Mouse (Mus musculus) lung, postnatal 0 days (tissue): Measurements from ENCODE around the gene Cemip. TPM values are rescaled to one million over a fixed set of nuclear protein-coding genes. Genes with fewer than 3 reads are reported as not detected.
"Not testable (repeated sequence)": the region's sequence is repeated elsewhere in the genome, so short reads cannot be mapped to it uniquely, and the experiment has no call there.

Experiments used
- ATAC-seq: fragments of 200-750 bp; cut with Nextera tagmentation; 2 replicates; pipeline ENCODE4 v1.8.0; 2017; ENCODE audit warnings: moderate library complexity
- DNase-seq: peaks from one replicate; pipeline ENCODE4 v3.0.0-alpha.2; 2016; ENCODE audit warnings: low spot score
- H3K27ac ChIP-seq: fragments of 300-500 bp; sonication (generic); 2 replicates; pipeline ENCODE4 v1.5.1; 2014; ENCODE audit warnings: antibody characterized with exemption, mild to moderate bottlenecking, low read length, mixed read lengths
- H3K27me3 ChIP-seq: fragments of 300-500 bp; sonication (generic); replicated peaks from 2 replicates; pipeline ENCODE4 v1.6.1; 2014; ENCODE audit warnings: low read length, mixed read lengths; ENCODE audit not compliant: insufficient read depth
- H3K36me3 ChIP-seq: fragments of 300-500 bp; sonication (generic); 2 replicates; pipeline ENCODE4 v1.6.1; 2014; ENCODE audit warnings: low read length, mixed read lengths; ENCODE audit not compliant: insufficient read depth
- H3K4me1 ChIP-seq: fragments of 300-500 bp; sonication (generic); 2 replicates; pipeline ENCODE4 v1.6.1; 2014; ENCODE audit warnings: antibody characterized with exemption, low read depth, low read length, mixed read lengths; ENCODE audit not compliant: insufficient read depth
- H3K4me2 ChIP-seq: fragments of 300-500 bp; sonication (generic); replicated peaks from 2 replicates; pipeline ENCODE4 v1.6.1; 2014; ENCODE audit warnings: low read depth, mild to moderate bottlenecking, low read length, moderate library complexity, mixed read lengths
- H3K4me3 ChIP-seq: fragments of 300-500 bp; sonication (generic); 2 replicates; pipeline ENCODE4 v1.5.1; 2014; ENCODE audit warnings: low read depth, low read length
- H3K9ac ChIP-seq: fragments of 300-500 bp; sonication (generic); replicated peaks from 2 replicates; pipeline ENCODE4 v1.6.1; 2014; ENCODE audit warnings: low read depth, mild to moderate bottlenecking
- H3K9me3 ChIP-seq: fragments of 300-500 bp; sonication (generic); 2 replicates; pipeline ENCODE4 v1.6.1; 2016; ENCODE audit warnings: low read length, mixed read lengths
- CTCF ChIP-seq: IDR thresholded peaks from 2 replicates; pipeline ENCODE4 v1.5.1; 2016; ENCODE audit warnings: antibody characterized with exemption, mild to moderate bottlenecking
- EP300 ChIP-seq: IDR thresholded peaks from 2 replicates; pipeline ENCODE4 v1.6.1; 2016; ENCODE audit warnings: antibody characterized with exemption, mild to moderate bottlenecking, control low read depth
- WGBS: fragments of 180-500 bp; shearing (Covaris S2); extraction: QIAGEN DNeasy Blood & Tissue Kit; methylation state at CpG from one replicate; pipeline ENCODE4 v1.1.7; 2014; 5-methylcytosine and 5-hydroxymethylcytosine counted together
- polyA plus RNA-seq: library from polyadenylated mRNA; unstranded; fragments of >200 nt; fragmentation: Nextera tagmentation; extraction: Ambion mirVana; gene quantifications from 2 replicates; pipeline ENCODE4 v1.2.1, GENCODE M21; 2015

Cemip gene
- 0.57 and 0.83 TPM in 2 replicates for polyA plus RNA-seq

DNA sequence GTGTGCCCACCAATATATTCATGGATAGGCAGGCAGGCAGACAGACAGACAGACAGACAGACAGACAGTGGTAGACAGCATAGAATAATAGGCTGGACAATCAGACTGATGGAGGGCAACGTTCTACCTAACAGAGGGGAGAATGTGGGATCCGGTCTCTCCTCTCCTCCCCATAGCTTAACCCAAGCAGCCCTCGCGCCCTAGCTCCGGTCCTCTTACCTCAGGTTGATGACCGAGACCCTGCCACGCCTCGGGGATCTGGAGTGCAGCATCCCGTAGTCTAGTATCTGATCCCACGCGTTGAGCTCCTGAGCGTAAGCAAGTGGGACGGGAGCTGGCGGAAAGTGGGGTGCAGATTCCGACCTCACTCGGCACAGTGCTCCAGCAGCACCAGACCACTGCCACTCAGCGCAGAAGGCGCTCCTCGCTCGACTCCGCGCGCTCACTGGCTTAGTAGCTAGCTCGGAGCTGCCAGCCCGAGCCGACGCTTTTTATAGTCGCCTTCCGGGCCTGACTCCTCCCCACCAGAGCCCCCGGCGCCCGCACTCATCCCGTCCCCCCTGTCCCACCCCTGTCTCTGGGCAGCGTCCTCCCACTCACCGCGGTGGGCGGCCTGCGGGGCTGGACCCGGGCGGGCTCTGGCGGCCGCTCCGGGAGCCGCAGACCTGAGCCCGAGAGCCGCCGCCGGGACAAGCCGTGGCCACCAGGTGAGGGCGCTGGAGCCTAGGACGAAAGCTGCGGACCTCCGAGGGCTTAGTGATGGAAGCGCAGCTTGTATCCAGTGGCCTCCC is at the start of gene Cemip:
Gene Cemip, minus strand, starts transcription at position 464 of the 791 bp plus-strand sequence.
- no peak within 1 kb of the TSS for H3K9ac ChIP-seq
- WGBS = under 1% methylated on average over 53 of the region's 54 CpGs
- H3K27ac ChIP-seq = no peak within 1 kb of the TSS

DNA sequence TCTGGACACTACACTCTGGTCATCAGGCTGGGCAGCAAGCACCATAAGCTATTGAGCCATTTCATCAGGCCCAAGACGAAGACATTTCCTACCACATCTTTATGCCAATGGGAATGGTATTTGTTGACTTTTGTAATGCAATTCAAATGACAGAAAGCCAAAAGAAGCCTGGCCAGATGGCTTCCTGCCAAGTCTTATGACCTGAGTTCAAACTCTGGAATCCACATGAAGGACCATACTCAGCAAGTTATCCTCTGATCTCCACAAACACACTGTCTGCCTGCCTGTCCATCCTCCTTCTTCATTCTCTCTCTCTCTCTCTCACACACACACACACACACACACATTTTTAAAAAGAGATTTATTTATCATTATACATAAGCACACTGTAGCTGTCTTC is 46.4 kb upstream of the Cemip start:
- peaks cover 66% of the 10 kb centered on the region; the same call in 1 of the 2 replicates for H3K4me1 ChIP-seq

More for the DNA sequence above, at the start of gene Cemip:
- Histone ChIP-seq H3K36me3 (no peaks in the 10 kb centered on the region), H3K27me3 (peaks cover 13% of the 10 kb centered on the region), H3K4me1 (no peaks in the 10 kb centered on the region), H3K4me3 (peak within 1 kb of the TSS; percentile 35), H3K4me2 (peak within 1 kb of the TSS; percentile 85), H3K9me3 (no peaks in the 10 kb centered on the region)
- DNase-seq (peak; percentile 90), ATAC-seq (peak; percentile 81)
- TF ChIP-seq EP300 (no peak), CTCF (peak; percentile 94)

DNA sequence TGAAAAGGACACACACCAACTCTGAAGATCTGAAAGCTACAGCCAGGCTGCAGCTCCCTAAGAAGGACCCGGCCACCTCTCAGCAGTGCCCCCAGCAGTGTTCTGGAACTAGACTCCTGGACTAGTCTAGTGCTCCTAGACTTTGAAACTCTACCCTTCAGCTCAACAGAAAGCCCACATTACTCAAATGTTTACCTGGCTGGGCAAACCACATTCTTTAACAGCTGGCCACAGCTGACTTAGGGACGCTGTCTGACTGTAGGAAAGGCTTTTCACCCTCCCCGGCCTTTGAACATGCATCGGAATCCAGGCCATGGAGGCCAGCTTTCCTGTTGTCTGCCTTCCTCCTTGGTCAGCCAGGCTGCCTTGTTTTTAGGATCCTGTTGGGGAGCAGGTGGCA is 45.4 kb upstream of the Cemip start:
- WGBS = 41% methylated on average over 4 of the region's 4 CpGs
- TF ChIP-seq CTCF (no peak), EP300 (no peak; the same call in none of the 2 replicates)
- Histone ChIP-seq H3K9me3 (no peaks in the 10 kb centered on the region), H3K36me3 (no peaks in the 10 kb centered on the region), H3K4me1 (peaks cover 65% of the 10 kb centered on the region; the same call in 1 of the 2 replicates), H3K4me2 (no peak overlapping the region), H3K27me3 (no peaks in the 10 kb centered on the region), H3K27ac (peak overlapping the region; percentile 68), H3K9ac (no peak overlapping the region), H3K4me3 (no peak overlapping the region)
- no peak for DNase-seq
- no peak for ATAC-seq

More for the DNA sequence above, 46.4 kb upstream of the Cemip start:
- H3K27ac ChIP-seq = peak overlapping the region; percentile 68
- ATAC-seq (no peak), DNase-seq (peak; percentile 66)
- H3K9me3 ChIP-seq = no peaks in the 10 kb centered on the region
- no peak overlapping the region for H3K4me3 ChIP-seq
- H3K9ac ChIP-seq = no peak overlapping the region
- no peak overlapping the region for H3K4me2 ChIP-seq
- no peaks in the 10 kb centered on the region for H3K36me3 ChIP-seq
- 10% methylated on average over 1 of the region's 1 CpGs for WGBS
- TF ChIP-seq EP300 (no peak), CTCF (no peak)
- H3K27me3 ChIP-seq = no peaks in the 10 kb centered on the region

DNA sequence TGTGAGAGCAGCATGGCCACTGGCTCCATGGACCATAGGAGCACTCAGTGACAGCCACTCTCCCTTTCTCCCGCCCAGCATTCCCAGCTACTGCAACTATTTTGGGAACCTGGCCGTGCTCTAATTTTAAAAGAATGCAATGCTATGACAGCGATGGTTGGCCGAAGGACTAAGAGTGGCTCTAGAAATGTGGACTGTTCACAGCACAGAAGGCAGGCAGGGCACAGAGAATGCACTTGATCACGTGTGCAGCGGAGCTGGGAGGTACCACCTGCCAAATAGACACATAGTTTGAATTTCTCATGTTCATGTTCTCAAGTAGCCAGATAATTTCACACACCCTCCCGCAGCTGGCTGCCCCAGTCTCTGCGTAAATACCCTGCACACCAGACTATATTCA is 42.4 kb upstream of the Cemip start:
- Histone ChIP-seq H3K27me3 (no peaks in the 10 kb centered on the region), H3K4me2 (no peak overlapping the region), H3K9me3 (no peaks in the 10 kb centered on the region), H3K27ac (peak overlapping the region; percentile 82), H3K4me1 (peaks cover 50% of the 10 kb centered on the region; the same call in 1 of the 2 replicates), H3K4me3 (no peak overlapping the region), H3K9ac (no peak overlapping the region), H3K36me3 (no peaks in the 10 kb centered on the region)
- peak; percentile 96 for ATAC-seq
- WGBS = 24% methylated on average over 8 of the region's 8 CpGs
- peak; percentile 92 for DNase-seq
- TF ChIP-seq EP300 = peak; percentile 98
- TF ChIP-seq CTCF = no peak

DNA sequence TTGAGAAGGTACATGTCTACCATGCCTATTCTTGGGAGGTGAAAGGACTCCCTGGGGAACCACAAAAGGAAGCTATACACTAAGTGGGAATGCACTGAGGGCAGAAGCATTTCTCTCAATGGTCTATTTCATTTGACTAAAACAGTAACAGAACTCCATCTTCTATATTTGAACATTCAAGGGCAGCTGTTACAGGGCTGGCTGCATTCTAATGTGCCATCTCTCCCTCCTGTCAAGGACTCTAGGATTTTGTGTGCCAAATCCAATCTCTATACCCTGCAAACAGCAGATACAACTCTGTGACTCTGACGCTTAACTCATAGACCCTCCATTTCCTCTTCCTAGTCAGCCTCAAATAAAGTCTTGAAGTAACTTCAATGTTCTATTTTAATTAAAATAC is 39.4 kb upstream of the Cemip start:
- WGBS = 67% methylated on average over 1 of the region's 1 CpGs
- TF ChIP-seq CTCF (no peak), EP300 (no peak)
- Histone ChIP-seq H3K27me3 (no peaks in the 10 kb centered on the region), H3K4me3 (no peak overlapping the region), H3K9ac (no peak overlapping the region), H3K4me1 (peaks cover 32% of the 10 kb centered on the region; the same call in 1 of the 2 replicates), H3K36me3 (no peaks in the 10 kb centered on the region), H3K9me3 (no peaks in the 10 kb centered on the region), H3K27ac (no peak overlapping the region), H3K4me2 (no peak overlapping the region)
- DNase-seq (no peak), ATAC-seq (no peak)

DNA sequence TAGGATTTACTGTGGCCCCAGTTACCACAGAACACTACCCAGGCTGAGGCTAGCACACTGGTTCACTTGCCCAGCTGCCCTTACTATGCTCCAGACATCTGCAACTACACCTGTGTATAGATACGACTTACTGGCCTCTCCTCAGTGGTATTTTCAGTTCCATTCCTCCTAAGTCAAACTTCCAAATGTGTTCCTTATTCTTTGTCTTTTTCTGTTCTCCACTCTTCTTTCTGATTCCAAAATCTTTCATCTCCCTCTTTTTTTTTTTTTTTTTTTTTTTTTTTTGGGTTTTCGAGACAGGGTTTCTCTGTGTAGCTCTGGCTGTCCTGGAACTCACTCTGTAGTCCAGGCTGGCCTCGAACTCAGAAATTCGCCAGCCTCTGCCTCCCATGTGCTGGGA is 37.3 kb upstream of the Cemip start:
- H3K27ac ChIP-seq = 0 out of 2 replicates have a peak overlapping the region, but pooled peaks have one; percentile 51
- not testable (repeated sequence) for H3K36me3 ChIP-seq, H3K27me3 ChIP-seq, H3K9ac ChIP-seq, H3K4me2 ChIP-seq, H3K4me3 ChIP-seq, DNase-seq, ATAC-seq, H3K9me3 ChIP-seq
- WGBS = 94% methylated on average over 3 of the region's 4 CpGs
- H3K4me1 ChIP-seq = peaks cover 38% of the 10 kb centered on the region
